Mouse (Mus musculus) hindbrain, embryonic 11.5 days (tissue): ENCODE data around the gene Gmds. TPM values are rescaled to one million over a fixed set of nuclear protein-coding genes. Genes with fewer than 3 reads are reported as not detected.

Experiments
- ATAC-seq: fragments of 200-750 bp; cut with Nextera tagmentation; 2 replicates; pipeline ENCODE4 v1.8.0; 2017; ENCODE audit warnings: mild to moderate bottlenecking, moderate TSS enrichment, moderate library complexity; ENCODE audit not compliant: low FRiP score
- DNase-seq: peaks from one replicate; pipeline ENCODE4 v3.0.0-alpha.2; 2015; ENCODE audit warnings: low spot score
- H3K27ac ChIP-seq: fragments of 300-500 bp; sonication (generic); 2 replicates; pipeline ENCODE4 v1.5.1; 2014; ENCODE audit warnings: mild to moderate bottlenecking, low read depth, low read length
- H3K27me3 ChIP-seq: fragments of 300-500 bp; sonication (generic); 2 replicates; pipeline ENCODE4 v1.6.1; 2014; ENCODE audit warnings: mild to moderate bottlenecking, low read length, moderate library complexity, mixed read lengths; ENCODE audit not compliant: control insufficient read depth, insufficient read depth
- H3K36me3 ChIP-seq: fragments of 300-500 bp; sonication (generic); 2 replicates; pipeline ENCODE4 v1.6.1; 2014; ENCODE audit warnings: mild to moderate bottlenecking, low read length, moderate library complexity, mixed read lengths; ENCODE audit not compliant: control insufficient read depth, insufficient read depth
- H3K4me1 ChIP-seq: fragments of 300-500 bp; sonication (generic); replicated peaks from 2 replicates; pipeline ENCODE4 v1.6.1; 2014; ENCODE audit warnings: low read length, mixed read lengths; ENCODE audit not compliant: control insufficient read depth, insufficient read depth
- H3K4me2 ChIP-seq: fragments of 300-500 bp; sonication (generic); replicated peaks from 2 replicates; pipeline ENCODE4 v1.6.1; 2014; ENCODE audit warnings: mild to moderate bottlenecking, low read depth, low read length
- H3K4me3 ChIP-seq: fragments of 300-500 bp; sonication (generic); 2 replicates; pipeline ENCODE4 v1.5.1; 2014; ENCODE audit warnings: low read depth, low read length
- H3K9ac ChIP-seq: fragments of 300-500 bp; sonication (generic); 2 replicates; pipeline ENCODE4 v1.6.1; 2014; ENCODE audit warnings: low read depth, low read length
- H3K9me3 ChIP-seq: fragments of 300-500 bp; sonication (generic); 2 replicates; pipeline ENCODE4 v1.6.1; 2016; ENCODE audit warnings: low read length; ENCODE audit not compliant: control insufficient read depth
- WGBS: fragments of 180-500 bp; shearing (Covaris S2); extraction: QIAGEN DNeasy Blood & Tissue Kit; methylation state at CpG from one replicate; pipeline ENCODE4 v1.1.7; 2014; 5-methylcytosine and 5-hydroxymethylcytosine counted together
- polyA plus RNA-seq: library from polyadenylated mRNA; unstranded; fragments of >200 nt; fragmentation: Nextera tagmentation; extraction: Ambion mirVana; gene quantifications from 2 replicates; pipeline ENCODE4 v1.2.1, GENCODE M21; 2014

The Gmds gene
- polyA plus RNA-seq, 1 experiment from 2014 or later: 32.1 TPM

GRCm38 (mm10) chr13:32337735-32338512 is 616 bp downstream of the Gmds start:
- Histone ChIP-seq H3K36me3 (no peaks in the 10 kb centered on the region), H3K27ac (peak overlapping the region; percentile 36; the same call in 1 of the 2 replicates), H3K4me1 (0 out of 2 replicates have a peak, but pooled peaks cover 2% of the 10 kb centered on the region), H3K4me3 (peak overlapping the region; percentile 76), H3K27me3 (no peaks in the 10 kb centered on the region), H3K9me3 (no peaks in the 10 kb centered on the region), H3K4me2 (peak overlapping the region; percentile 92), H3K9ac (peak overlapping the region; percentile 79)
- ATAC-seq: peak; percentile 75
- no peak for DNase-seq
- 5% methylated on average over 31 of the region's 32 CpGs for whole genome bisulfite sequencing

GRCm38 (mm10) chr13:32318309-32318708 is 20.2 kb downstream of the Gmds start:
- no peak for ATAC-seq
- no peak overlapping the region for H3K9ac ChIP-seq
- 90% methylated on average over 4 of the region's 4 CpGs for WGBS

GRCm38 (mm10) chr13:32317354-32317753 is 21.2 kb downstream of the Gmds start:
- WGBS: 90% methylated on average over 3 of the region's 3 CpGs
- H3K4me1 ChIP-seq: no peaks in the 10 kb centered on the region
- no peak overlapping the region for H3K4me3 ChIP-seq
- no peak for ATAC-seq
- no peaks in the 10 kb centered on the region for H3K36me3 ChIP-seq
- DNase-seq: no peak
- H3K9ac ChIP-seq: no peak overlapping the region
- no peak overlapping the region for H3K27ac ChIP-seq
- H3K9me3 ChIP-seq: no peaks in the 10 kb centered on the region
- H3K4me2 ChIP-seq: no peak overlapping the region
- no peaks in the 10 kb centered on the region for H3K27me3 ChIP-seq

More at GRCm38 (mm10) chr13:32318309-32318708, 20.2 kb downstream of the Gmds start:
- Histone ChIP-seq H3K36me3 (no peaks in the 10 kb centered on the region), H3K27ac (no peak overlapping the region), H3K27me3 (no peaks in the 10 kb centered on the region), H3K9me3 (no peaks in the 10 kb centered on the region), H3K4me3 (no peak overlapping the region), H3K4me2 (no peak overlapping the region), H3K4me1 (no peaks in the 10 kb centered on the region)
- no peak for DNase-seq

- DNase-seq: peak; percentile 42
- ATAC-seq: no peak
Measured at GRCm38 (mm10) chr13:32312663-32313062, 25.9 kb downstream of the Gmds start.

GRCm38 (mm10) chr13:32311476-32311875 is 27.1 kb downstream of the Gmds start:
- H3K4me3 ChIP-seq: no peak overlapping the region
- ATAC-seq (no peak), DNase-seq (no peak)
- H3K4me2 ChIP-seq: no peak overlapping the region
- H3K27ac ChIP-seq: no peak overlapping the region
- no peaks in the 10 kb centered on the region for H3K27me3 ChIP-seq
- 98% methylated on average over 2 of the region's 2 CpGs for WGBS
- no peak overlapping the region for H3K9ac ChIP-seq
- no peaks in the 10 kb centered on the region for H3K36me3 ChIP-seq
- no peaks in the 10 kb centered on the region for H3K4me1 ChIP-seq
- H3K9me3 ChIP-seq: no peaks in the 10 kb centered on the region

More at GRCm38 (mm10) chr13:32312663-32313062, 25.9 kb downstream of the Gmds start:
- H3K4me1 ChIP-seq: no peaks in the 10 kb centered on the region
- no peak overlapping the region for H3K27ac ChIP-seq
- no peak overlapping the region for H3K4me3 ChIP-seq
- 71% methylated on average over 3 of the region's 3 CpGs for WGBS
- H3K9ac ChIP-seq: no peak overlapping the region
- no peaks in the 10 kb centered on the region for H3K27me3 ChIP-seq
- no peak overlapping the region for H3K4me2 ChIP-seq
- no peaks in the 10 kb centered on the region for H3K9me3 ChIP-seq
- H3K36me3 ChIP-seq: no peaks in the 10 kb centered on the region

- Histone ChIP-seq H3K4me2 (no peak overlapping the region), H3K27ac (no peak overlapping the region), H3K9ac (no peak overlapping the region), H3K4me1 (no peaks in the 10 kb centered on the region), H3K4me3 (no peak overlapping the region), H3K36me3 (no peaks in the 10 kb centered on the region), H3K9me3 (no peaks in the 10 kb centered on the region), H3K27me3 (no peaks in the 10 kb centered on the region)
- WGBS: 32% methylated on average over 1 of the region's 1 CpGs
- DNase-seq: no peak
- ATAC-seq: no peak
Measured at GRCm38 (mm10) chr13:32298456-32298855, 40.1 kb downstream of the Gmds start.

GRCm38 (mm10) chr13:32297398-32297797 is 41.1 kb downstream of the Gmds start:
- Histone ChIP-seq H3K9me3 (no peaks in the 10 kb centered on the region), H3K9ac (no peak overlapping the region), H3K4me1 (no peaks in the 10 kb centered on the region), H3K27me3 (no peaks in the 10 kb centered on the region), H3K27ac (no peak overlapping the region), H3K4me3 (no peak overlapping the region), H3K36me3 (no peaks in the 10 kb centered on the region), H3K4me2 (no peak overlapping the region)
- 57% methylated on average over 5 of the region's 5 CpGs for WGBS
- ATAC-seq (no peak), DNase-seq (peak; percentile 45)

- Histone ChIP-seq H3K27me3 (no peaks in the 10 kb centered on the region), H3K27ac (no peak overlapping the region), H3K36me3 (no peaks in the 10 kb centered on the region), H3K9ac (no peak overlapping the region), H3K9me3 (no peaks in the 10 kb centered on the region), H3K4me1 (no peaks in the 10 kb centered on the region), H3K4me3 (no peak overlapping the region), H3K4me2 (no peak overlapping the region)
- 70% methylated on average over 3 of the region's 3 CpGs for WGBS
- ATAC-seq (no peak), DNase-seq (no peak)
Measured at GRCm38 (mm10) chr13:32294416-32295195, 43.9 kb downstream of the Gmds start.
